Mouse (Mus musculus) cerebellum, adult 9-11 months (tissue): ENCODE data around the gene Sgcd.

Source experiments
- DNase-seq: peaks from one replicate; pipeline ENCODE4 v3.0.0; 2022

Sgcd gene

DNA sequence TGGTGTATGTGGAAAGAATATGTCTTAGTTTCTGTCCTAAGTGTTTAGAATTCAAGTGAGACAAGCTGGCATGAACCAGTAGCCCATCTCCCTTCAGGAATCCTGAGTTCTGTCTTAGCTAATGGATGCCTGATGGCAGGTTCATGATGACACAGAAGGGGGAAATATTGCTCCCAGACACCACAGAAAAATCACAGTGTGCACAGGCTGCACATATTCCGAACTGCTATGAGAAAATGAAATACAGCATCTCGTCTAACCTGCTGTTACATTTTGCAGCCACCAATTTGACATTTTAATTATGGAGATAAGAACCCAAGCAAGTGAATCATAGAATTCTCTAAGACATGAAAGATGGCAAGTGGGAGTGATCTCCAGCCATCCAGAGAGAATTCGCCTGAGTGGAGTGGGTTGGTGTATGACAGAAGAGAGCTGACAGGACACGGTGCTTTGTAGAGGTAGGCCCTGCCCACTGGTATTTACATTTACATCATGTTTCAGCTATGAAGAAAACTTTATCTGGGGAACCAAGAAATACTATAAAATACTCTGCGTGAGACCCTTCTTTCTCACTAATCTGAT, 1076.0 kb downstream of the Sgcd start:
- no peak for DNase-seq

DNA sequence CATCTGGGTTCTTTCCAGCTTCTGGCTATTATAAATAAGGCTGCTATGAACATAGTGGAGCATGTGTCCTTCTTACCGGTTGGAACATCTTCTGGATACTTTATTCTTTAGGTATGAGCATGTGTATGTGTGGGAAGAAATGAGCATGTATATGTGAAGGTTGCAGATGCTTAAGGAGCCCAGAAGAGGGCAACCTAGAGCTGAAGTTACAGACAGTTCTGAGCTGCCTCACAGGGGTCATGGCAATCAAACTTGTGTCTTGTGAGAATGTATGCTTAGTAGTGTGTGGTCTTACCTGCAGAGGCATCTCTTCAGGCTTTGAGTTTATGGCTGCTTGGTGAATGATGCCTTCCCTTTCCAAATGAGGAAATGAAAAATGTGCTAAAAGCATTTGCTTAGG, 1084.5 kb downstream of the Sgcd start:
- no peak for DNase-seq

DNA sequence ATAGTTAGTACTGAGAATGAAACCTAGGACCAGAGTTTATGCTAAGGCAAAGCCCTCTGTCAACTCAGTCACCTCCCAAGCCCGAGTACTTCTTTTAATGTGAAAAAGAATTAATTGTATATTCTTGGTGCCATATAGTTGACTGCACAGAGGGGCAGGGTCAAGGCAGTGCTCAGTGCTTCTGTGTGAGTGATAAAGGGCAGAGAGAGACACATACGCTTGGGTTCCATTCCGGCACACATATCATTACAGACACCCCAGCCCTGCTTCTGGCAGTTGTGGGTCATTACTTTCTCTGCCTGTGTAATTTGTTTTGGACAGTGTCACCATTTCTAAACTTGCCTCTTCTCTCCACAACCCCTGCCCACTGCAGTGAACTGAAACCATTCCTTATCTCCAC, 1099.7 kb downstream of the Sgcd start:
- DNase-seq, result no peak

DNA sequence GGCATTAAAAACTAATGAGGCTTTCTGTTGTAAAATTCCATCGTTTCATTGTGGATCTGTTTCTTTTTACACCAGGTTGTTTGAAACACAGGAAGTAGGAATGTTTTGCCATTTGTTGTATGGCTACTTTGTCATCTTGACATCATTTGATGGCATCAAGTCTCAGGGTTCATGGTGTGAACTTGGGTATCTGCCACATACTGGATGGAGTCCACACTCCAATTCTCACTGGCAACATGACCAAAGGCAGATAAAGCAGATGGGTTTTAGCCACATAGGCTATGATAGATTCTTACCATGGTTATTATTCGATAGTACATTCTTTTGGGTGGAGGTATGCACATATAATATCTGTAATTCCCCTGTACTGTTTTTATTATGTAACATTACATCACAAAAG, 1106.3 kb downstream of the Sgcd start:
- no peak for DNase-seq

DNA sequence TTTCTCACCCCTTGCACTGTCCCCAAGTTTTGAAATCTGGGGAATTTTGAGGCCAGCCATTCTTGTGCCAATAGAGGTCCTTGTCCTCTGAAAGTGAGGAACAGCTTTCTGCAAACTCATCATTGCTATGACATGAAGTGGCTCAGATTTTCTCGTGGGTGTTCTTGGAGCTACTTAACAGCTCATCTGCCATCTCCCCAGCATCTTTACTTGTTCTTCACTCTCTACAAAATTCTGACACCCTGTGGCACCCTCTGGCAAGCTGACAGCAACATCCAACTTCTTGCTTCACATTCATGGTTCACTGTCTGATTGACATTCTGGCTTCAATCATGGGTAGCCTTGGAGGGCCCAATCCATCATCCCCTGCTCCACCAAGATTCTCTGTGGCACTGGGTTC, 1113.0 kb downstream of the Sgcd start:
- no peak for DNase-seq

DNA sequence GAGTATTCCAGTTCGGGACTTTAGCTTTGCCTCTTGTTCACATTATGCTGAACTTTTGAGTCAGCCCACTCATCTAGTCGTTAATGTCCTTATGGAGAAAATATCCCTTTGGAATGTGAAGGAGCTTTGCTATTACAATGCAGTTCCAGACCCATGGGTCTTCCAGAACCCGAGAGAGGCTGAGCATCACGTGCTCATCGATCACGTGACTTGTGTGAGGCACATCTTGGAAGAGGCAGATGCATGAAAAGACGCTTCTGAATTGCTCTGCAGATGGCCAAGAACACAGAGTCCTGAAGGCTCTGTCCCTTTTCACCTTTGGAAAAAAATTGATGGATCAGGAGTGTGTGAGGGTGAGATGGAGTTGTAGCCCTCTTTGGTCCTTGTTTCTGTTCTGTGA, 1120.2 kb downstream of the Sgcd start:
- DNase-seq, result no peak

DNA sequence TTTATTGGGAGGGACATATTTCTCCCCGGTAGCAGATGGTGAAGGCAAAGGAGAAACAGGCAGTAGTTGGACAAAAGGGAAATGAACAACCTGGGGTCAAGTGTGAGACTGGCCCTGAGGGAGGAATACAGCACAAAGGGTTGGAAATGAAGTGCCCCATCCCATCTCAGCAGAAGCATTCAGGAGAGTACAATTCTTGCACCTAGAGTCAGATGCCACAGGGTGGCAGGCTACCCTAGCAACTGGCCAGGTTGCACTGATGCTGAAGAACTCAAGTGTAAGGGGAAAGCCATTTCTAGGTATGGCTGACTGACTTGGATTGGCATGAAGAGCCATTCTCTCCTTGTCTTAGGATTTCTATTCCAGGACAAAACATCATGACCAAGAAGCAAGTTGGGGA, 1124.0 kb downstream of the Sgcd start:
- DNase-seq, result no peak

DNA sequence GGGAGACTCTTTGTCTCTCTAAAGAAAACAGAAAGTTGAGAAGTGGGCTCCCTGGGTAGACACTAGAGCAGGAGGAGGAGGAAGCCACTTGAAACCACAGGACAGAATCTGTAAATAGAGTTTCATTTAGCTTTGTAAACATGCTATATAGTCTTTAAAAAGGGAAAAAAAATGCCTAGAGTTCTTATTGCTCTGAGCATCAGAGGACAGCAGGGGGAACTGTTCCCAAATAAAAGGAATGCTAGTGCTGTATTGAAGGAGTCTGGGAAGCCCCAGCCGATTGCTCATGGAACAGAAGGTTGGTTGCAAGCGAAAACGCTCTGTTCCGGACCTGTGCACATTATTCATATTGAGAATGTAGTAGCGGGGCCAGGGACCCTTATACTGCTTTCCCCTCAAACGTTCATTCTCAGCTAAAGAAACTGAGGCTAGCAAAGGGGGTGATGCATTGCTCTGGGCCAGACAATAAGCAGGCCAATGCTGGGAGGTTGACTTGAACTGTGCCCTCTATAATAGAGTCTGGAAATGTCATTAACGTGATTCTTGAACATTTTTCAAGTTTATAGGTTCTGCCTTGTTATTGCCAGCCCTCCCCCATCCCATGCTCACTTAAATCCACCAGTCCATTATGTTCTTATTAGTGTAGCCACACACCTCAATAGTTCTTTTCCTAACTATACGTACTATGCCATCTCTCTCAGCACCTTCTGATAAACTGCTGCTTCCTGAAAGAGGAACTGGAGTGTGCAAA, 1140.4 kb downstream of the Sgcd start:
- no peak for DNase-seq

DNA sequence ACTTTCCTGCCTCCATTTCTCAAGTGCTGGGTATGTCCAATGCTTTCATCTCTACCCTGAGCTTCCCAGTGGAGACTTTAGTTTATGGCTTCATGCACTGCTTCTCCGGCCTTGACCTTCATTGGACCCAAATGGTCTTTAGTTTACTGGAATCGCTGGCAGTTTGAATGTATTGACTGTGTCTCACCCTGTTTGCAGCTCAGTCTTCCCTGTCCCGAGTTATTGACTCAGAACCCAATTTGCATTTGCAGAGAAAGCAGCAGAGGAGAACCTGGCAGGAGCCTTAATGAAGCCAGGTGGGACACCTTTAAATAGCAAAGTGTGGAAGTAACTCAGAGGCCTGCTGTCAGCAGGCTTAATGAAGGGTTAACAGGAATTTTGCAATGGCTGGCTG, 1140.9 kb downstream of the Sgcd start:
- DNase-seq, result no peak

DNA sequence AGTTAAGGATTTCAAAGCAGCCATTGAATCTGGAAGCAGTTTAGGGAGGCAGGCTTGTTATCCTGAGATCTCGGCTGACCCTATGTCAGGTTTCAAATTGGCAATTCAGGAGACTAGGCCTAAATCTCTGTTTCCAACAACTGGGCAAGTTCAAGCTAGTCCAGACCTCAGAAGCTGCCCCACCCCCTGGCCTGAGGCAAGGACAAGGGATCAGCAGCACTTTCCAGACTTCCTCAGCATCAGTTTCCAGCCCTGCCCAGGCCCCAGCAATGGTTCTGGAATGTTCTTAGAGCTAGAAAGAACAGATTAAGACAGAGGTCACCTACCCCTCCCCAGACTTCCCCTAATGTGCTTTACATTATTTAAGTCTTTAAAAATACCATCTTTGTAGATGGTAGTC, 1142.1 kb downstream of the Sgcd start:
- DNase-seq, result no peak
